Mouse (Mus musculus): ENCODE results near the gene Shisa7. TPM values are rescaled to one million over a fixed set of nuclear protein-coding genes. Genes with fewer than 3 reads are reported as not detected.
"Not testable (repeated sequence)": the region's sequence is repeated elsewhere in the genome, so short reads cannot be mapped to it uniquely, and the experiment has no call there.

Shisa7 gene
- polyA plus RNA-seq, 1 experiment from 2014 or later, result not detected

DNA sequence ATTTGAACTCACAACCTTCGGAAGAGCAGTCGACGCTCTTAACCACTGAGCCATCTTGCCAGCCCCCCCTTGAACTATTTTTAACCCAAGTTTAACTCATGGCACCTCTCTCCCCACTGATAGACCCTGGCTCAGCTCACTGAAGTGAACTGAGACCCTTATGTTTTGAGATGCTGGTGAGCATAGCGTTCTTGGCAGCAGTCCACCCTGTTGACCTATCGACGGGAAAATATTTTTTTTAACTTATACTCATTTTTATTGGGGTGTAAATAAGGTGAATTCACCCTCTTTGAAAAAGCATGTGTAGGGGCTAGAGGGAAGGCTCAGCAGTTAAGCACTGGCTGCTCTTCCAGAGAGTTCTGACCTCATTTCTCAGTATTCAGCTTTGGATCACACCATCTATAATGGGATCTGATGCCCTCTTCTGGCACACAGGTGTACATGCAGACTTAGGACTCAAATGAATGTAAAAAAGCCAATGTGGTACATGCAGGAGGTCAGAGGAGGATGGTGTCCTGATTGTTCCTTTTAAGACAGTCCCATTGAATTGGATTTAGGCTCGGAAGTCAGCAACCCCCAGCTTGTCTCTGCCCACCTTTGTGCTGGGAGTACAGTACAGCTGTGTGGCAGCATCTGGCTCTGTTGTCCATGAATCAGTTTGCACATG is 48.6 kb downstream of the Shisa7 start:
- DNase-seq (ENCODE audit: low spot score), result peak; percentile 51

- no peak for DNase-seq (ENCODE audit: low spot score)
These were observed 49.8 kb downstream of the Shisa7 start for GRCm38 (mm10) chr7:4794631-4795168.

DNA sequence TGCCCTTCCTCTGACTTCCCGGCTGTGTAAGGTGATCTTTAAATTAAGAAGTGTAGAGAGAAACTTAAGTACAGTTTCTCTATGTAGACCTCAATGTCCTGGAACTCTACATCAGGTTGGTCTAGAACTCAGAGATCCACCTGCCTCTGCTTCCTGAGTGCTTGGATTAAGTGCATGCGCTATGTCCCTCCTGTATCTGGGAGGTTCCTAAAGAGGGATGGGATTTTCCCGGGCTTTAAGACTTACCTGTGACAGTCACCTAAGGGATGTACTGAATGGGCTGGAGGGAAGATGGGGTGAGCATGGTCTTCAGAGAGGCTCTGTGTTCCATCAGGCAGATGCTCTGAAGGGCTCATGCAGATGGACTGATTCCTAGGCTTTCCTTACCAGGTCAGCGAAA is 50.8 kb downstream of the Shisa7 start:
- DNase-seq (ENCODE audit: low spot score), result no peak

DNA sequence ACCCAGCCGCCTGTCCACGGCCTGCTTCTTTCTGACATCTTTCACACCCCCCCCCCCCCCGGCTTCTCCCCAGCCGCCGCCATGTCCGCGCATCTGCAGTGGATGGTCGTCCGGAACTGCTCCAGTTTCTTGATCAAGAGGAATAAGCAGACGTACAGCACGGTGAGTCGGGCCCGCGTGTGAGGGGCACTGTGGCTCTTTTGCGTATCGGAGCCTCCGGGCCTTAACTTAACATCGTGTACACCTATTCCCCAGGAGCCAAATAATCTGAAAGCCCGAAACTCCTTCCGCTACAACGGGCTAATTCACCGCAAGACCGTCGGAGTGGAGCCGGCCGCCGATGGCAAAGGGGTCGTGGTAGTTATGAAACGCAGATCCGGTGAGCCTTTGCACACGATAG is 51.2 kb downstream of the Shisa7 start:
- DNase-seq (ENCODE audit: low spot score), result not testable (repeated sequence)

DNA sequence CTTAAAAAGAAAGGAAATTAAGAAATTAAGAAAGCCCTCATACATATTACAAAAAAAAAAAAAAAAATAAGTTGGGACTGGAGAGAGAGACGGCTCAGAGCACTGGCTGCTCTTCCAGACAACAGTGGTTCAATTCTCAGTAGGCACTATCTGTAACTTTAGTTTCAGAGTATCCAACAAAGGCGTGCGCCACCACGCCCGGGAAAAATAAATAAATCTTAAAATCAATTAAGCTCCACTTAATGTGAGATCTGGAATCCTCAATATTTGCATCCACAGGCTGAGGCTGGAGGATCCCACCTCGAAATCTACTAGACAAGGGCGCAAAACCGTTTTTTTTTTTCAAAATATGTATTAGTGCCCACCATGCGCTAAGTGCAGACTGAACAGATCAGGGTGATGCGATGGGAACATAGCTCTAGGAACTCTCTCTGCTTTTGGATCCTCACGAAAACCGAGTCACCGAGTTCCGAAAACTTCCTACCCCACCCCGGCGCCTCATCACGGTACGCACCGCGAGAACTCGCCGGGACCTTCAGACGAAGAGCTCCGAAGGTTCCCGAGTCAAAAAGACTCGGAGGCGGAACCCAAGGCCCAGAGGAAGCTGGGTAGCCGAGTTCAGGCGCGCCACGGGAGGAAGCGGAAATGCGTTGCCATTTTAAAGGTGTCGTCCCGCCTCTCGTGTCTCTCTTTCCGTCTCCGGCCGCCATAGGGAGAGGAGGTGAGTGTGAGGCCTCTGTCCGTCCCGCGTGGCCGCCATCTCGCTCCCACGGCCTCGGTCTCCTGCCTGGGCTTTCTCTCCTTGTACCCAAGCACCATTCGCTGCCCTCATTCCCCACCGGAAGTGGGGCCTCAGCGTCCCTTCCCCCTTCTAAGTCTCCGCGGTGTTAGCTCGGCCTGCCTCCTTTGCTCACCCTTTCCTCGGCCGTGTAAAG is 52.0 kb downstream of the Shisa7 start, which contains the start of gene Rpl28:
TSS of gene Rpl28 (plus strand) at position 597 of the 935 bp plus-strand sequence.
- peak; percentile 98 for DNase-seq (ENCODE audit: low spot score)

DNA sequence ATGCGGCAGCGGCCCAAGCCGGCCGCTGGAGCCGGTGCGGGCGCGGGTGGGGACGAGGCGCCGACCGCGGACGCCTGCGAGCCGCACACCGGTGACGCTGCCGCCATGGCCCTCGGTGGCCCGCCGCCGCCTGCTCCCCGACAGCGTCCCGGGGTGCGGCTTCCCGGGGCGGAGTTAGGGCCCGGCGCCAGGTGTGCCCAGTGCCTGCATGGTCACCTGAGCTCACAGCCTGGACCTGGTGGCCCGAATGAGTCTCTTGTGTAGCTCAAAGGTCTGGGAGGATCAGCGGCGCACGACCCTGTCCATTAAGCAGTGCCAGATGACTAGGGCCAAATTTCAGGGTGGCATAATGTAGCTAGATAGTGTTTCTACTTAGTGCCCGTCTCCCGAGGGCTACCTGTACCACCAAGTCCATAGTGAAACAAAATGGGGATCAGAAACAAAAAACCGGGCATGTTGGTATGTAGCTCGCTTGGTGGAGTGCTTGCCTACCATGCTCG is 55.0 kb downstream of the Shisa7 start, which contains the start of gene Tmem238:
TSS of gene Tmem238 (minus strand) at position 221 of the 500 bp plus-strand sequence.
- DNase-seq (ENCODE audit: low spot score), result peak; percentile 19

GRCm38 (mm10) chr7:4788499-4789435 is 55.7 kb downstream of the Shisa7 start:
- peak; percentile 32 for DNase-seq (ENCODE audit: low spot score)

DNA sequence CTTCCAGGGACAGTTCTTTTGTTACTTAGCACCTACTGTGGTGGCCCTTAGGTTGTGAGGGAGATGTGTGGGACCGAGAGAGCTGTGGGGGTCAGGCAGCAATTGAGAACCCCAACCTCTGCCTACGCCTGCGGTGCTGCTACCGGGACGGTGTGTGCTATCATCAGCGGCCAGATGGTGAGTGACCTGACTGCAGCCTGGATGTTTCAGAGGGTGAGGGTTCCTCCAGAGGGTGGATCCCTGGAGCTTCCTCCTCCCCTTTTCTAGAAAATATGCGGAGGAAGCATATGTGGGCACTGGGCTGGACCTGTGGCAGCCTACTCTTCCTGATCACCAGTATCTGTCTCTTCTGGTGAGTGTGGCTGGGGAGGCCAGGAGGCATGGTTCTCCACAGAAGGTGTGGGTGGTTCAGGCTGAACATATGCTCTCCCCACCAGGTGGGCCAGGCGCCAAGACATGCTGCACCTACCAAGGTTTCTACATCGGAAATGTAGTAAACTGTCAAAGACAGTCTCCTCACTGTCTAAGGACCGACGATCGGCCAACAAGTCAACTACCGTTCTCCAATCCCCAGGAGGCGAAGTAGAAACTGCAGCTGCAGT is 60.7 kb downstream of the Shisa7 start:
- DNase-seq (ENCODE audit: low spot score), result no peak

GRCm38 (mm10) chr7:4782759-4783158 is 61.7 kb downstream of the Shisa7 start, which contains the start of the genes Il11 and Tmem190:
Il11 (minus strand) TSS chr7:4782859.
Tmem190 (plus strand) TSS chr7:4782937.
- DNase-seq (ENCODE audit: low spot score), result no peak

- DNase-seq (ENCODE audit: low spot score), result no peak
These were observed 62.4 kb downstream of the Shisa7 start for GRCm38 (mm10) chr7:4782130-4782529.

DNA sequence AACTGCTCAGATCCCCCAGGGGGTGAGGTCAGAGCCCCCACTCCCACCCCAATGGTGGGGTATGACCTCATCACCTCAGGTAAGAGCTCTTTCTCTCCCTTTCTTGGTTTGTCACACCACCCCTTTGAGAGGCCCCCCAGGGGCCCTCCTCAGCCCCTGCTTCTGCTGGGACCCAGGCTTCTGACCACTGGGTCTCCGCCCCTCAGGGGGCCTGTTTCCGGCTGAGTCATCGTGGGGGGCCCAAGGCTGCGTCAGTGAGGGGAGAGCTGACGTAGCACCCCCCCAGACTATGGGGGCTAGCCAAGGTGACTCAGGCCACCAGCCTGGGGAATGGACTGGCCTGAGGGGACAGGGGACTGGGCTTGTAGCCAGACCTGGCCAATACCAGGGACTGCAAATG is 64.6 kb downstream of the Shisa7 start:
- DNase-seq (ENCODE audit: low spot score), result peak; percentile 15

DNA sequence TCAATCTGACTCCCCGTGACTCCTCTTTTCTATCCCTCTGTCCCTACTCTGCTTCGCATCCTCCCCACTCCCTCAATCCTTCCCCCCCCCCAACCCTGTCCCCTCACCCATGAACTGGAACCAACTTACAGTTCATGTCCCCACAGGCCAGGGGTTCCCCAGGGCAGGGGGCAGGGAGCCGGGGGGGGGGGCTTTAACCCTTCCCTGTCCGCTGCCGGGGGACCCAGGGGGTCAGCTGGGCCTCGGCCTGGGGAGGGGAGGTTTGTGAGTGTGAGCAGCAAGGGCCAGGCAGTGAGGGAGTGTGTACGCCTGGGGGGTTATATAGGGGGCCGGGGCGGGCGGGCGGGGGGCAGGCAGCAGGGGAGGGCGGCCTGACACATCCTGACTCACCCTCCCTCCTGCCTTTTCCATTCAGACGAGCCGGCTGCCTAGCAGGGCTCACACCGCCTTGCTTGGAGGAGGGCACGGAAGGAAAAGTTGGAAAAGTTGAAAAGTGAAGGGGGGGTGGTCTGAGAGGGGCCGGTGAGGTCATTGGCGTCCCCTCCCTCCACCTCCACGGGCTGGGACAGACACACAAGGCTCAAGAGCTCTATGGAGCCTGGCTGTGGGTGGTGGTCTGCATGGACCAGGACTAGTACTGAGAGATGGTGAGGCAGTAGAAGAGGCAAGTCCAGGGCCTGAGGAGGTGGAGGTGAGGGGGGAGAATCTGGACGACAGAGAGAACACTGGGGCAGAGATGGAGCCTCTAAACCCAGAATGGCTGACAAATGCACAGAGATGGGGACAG is 66.5 kb downstream of the Shisa7 start:
- no peak for DNase-seq (ENCODE audit: low spot score)

DNA sequence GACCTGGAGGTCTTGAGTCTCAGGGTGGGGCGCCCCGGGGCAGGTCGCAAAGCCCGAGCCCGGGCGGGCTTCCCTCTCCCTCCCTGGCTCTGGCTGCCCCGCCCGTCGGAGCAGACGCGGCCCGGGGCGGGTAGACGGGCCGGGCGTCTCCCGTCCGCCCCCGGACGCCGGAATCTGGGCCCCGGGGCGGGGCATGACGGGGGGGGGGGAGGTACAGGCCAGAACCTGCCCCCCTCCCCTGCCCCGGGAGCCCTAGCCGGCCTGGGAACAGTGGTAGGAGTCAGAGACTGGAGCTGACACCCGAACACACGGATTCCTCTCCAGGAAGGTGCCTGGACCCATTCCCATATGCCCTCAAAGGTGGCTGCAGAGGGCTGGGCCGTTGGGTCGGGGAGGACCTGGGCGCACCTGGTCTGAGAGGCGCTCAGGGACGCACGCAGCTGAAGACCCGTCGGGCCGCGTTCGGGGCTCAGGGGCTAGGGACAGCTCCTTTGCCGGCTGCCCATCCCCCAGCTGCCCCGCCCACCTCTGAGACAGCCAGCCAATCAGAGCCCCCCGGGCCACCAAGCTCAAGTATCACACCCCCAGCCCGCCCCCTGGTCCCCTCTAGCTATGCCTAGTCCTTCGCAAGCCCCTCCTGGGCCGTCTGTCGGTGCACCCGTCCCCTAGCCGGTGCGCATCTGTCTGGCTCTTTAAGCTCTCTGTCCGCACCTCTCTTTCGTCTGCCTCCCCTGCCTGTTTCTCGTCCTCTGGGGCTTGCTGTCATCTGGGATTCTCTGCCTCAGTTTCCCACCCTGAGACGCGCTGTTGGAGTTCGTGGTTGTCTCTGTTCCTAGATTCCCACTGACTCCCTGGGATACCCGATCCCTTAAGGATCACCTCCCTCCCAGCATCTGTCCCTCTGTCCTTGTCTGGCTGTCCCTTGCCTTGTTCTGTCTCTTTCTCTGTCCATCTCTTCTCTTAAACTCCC is 67.3 kb downstream of the Shisa7 start:
- peak; percentile 17 for DNase-seq (ENCODE audit: low spot score)

DNA sequence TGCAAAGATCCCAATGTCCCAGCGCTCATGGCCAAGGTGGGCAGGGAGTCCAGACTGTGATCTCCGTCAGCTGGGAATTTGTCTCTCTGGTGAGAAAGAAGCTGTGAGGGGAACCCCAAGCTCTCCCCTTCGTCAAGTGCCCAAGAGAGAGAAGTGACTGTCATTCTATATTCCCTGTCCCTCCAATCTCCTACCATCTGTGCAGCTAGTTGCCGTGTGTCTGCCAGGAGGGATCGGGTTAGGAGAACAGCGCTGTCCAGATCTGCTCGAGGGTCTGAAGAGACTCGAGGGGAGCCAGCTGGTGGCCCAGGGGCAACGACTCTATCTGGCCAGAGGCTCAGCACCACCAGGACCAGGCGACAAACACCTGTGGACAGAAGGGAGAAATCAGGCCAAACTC is 68.4 kb downstream of the Shisa7 start:
- DNase-seq (ENCODE audit: low spot score), result no peak

Measured in thymus, postnatal 0 days (tissue).